Mouse (Mus musculus) urinary bladder, adult 18-20 months (tissue): ENCODE results near the gene Izumo1r.

Source experiments
- DNase-seq, 2 experiments: peaks; one replicate each; pipeline ENCODE4 v3.0.0; 2022; ENCODE audit warnings: low spot score in 2 of 2, mixed read lengths in 2 of 2

Izumo1r gene

DNA sequence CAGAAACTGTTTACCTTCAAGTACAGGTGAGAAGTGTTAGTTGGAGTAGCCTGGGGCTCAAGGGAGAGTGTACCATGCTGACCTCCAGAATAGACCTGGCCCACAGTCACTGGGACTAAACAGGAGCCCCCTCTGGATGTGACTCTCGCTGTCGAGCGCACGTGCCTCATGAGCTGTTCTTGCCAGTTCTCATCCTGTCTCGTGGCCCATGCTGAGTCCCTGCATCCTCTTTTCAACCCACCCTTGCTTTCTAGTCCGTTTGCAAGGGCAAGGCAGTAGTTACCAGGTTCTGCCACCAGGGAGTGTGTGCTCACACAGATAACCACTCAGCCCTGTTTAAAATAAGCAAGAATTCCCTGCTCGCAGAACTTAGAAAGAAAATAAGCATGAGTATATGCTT, 36.8 kb downstream of the Izumo1r start:
- peak in 1 of 2 experiments; percentile 6 for DNase-seq

DNA sequence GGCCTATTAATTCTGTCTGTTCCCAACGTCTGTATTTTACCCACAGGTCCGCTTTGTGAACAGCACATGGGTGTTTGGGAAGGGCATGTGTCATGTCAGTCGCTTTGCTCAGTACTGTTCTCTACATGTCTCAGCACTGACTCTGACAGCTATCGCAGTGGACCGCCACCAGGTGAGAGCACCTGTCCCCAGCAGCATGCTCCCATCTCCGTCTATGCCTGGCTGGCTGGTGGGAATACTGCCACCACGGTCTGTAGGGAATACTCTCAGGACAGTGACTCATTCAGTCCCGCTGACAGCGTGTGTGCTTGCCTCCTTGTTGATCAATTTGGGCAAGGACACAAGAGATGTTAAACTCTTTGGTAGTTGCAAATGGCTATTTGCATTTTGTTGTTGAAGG, 39.0 kb downstream of the Izumo1r start:
- no peak for DNase-seq

DNA sequence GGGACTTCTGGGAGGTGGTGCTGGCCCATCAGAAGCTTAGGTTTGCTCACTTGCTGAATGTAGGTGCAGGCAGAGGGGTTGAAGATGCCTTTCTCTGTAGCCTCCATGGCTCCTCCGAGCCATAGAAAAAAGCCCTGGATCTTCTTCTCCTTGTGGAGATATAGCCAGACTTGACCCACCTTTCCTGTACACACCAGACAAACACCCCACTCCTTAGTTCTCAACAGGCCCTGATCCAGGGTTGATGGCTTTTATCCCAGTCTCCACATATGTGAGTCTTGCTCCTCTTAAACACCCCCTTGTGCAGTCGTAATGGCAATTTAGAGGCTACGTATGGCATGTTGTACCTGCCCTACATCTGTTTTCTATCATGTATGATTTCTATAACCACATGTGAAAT, 40.6 kb downstream of the Izumo1r start:
- DNase-seq, result no peak

DNA sequence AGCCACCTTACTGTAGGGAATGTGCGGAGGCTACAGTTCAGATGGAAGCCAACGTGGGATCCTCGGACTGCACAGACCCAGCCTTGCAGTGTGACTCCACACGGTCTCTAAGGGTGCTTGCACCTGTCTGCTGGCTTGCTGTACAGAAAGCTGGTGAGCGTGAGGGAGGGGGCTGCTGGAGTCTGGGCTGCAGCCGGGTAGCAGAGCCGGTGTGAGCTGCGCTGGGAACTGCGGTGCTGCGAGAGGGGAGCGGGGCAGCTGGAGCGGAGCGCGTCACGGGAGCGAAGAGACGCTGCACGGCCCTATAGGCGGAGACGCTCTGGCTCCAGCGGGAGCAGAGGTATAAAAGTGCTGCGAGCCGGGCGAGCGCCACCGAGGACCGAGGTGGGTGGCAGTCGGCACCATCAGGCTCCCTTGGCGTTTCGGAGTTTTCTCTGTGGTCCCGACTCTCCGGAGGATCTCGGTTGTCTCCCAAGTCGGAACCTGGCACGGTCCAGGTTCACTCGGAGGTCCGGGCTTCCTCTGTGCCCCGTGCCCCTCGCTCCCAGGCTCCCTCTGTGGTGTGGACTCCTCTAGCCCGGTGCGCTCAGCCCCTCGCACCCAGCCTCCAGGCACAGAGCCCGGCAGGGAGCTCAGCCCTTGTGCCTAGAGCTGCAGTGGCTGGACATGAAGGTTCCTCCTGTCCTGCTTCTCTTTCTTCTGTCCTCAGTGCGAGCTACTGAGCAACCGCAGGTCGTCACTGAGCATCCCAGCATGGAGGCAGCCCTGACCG, 43.7 kb downstream of the Izumo1r start, which contains the start of gene Gpr83:
Gene Gpr83 (plus strand): TSS at position 343 of the 772 bp plus-strand sequence.
- peak in 1 of 2 experiments; percentile 14 for DNase-seq

DNA sequence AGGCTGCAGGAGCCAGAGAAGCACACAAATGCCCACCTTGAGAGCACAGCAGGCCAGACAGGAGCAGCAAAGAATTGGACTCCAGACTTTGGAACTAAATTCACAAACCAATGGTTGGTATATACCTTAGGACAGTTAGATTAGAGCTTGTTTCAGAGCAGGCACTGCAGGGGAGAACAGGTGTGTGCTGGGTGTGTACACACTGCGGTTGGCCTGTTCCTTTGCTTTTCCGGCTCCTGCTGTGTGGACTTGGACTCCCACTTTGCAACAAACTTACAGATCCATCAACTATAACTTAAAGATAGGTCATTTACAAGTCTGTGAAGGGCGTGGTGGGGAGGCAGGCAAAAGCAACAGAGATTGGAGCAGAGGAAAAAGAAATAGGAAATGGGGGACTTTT, 45.0 kb downstream of the Izumo1r start:
- DNase-seq, result no peak

DNA sequence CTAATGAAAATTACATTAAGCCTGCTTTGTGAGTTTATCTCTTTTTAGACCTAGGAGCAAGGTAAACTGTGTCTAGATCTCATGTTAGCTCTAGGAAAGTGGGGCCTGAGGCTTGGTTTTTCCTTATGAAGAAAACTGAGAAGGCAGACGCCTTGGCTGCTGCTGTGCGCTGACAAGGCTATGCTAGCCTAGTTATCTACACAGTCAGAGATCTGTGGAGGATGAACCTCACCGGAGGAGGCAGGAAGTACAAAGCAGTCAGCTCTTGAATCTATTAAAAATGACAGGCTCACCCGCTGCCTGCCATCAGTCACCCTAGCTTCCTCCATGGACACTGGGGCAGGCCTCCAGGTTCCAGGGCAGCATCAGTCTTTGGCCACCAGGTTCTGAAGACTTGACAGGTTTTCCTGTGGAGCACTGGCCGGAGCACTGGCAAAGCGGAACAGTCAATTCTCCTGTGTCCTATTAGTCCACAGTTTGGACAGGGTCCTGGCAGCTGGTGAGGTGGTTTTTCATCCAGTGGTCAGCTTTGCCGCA, 45.5 kb downstream of the Izumo1r start:
- DNase-seq, result no peak

DNA sequence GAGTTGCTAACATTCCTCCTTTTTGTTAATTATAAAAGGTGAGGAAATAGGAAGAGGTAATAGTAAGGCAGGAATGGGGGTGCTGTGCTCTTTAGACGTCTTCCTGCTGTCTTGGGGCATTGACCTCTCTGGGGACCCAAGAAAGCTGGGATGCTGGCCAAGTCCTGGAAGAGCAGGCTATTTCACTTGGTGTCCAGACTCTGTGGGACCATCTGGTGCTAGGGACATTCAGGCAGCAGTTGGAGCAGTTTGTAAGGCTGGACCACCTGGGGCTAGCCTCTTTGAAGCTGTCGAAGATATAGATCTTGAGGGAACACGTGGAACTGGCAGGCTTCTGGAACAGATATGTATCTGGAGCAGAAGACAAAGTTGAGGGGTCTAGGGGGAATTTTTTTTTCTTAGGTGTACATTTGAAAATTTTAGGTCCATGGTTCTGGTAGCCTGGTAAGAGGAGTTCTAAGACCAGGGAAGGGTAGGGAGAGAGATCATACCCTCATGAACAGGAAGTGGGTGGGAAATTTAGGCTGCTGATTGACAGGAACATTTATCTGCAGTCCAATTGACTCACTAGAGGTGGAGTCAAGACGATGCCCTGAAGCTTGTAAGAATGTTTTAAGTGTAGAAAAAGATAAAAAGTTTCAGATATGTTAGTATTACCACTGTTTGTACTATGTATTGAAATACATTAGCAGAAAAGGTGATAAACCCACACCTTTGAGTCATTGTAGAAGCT, 46.7 kb downstream of the Izumo1r start:
- DNase-seq, result no peak

DNA sequence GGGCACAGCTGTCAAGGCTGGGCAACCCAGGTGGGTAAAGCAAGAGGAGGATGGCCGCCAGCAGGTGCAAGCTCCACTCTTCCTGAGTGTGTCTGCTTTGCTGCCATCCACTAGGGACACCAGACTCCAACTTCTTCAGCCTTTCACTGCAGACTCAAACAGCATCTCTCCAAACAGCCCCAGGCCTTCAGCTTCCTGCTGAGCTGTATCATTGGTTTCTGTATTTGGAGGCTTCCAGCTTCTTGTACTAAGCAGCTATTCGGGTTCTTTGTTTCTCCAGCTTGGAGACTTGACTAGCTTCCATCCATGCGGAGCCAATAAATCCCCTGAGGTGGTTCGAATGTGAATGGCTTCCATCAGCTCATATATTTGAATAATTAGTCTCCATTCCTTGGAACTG, 49.2 kb downstream of the Izumo1r start:
- DNase-seq, result no peak

DNA sequence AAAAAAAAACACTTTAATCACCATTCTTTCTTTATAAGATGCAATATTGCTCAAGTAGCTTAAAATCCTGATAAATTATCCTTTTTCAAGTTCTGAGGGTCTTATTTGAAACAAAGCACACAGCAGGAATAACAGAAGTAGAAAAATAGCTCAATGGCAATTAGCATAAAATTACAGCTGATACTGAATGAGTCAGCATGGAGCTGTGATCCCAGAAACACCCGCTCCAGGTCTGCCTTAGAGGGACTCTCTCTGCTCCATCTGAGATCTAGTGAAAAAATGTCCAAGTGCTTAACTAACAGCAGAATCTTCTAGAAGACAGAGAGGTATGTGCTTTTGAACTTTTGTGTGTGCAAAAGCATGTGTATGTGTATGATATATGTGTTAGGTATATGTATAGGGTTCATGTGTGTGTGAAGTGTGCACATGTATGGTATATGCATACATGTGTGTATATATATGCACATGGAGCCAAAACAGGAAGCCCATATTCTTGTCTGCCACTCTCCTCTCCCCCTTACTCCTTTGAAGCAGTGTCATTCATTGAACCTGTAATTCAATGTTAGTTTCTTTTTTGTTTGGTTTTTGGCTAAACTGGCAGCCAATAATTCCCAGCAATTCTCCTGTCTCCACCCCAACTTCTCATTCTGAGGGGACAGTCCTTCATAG, 55.3 kb downstream of the Izumo1r start:
- DNase-seq, result no peak

DNA sequence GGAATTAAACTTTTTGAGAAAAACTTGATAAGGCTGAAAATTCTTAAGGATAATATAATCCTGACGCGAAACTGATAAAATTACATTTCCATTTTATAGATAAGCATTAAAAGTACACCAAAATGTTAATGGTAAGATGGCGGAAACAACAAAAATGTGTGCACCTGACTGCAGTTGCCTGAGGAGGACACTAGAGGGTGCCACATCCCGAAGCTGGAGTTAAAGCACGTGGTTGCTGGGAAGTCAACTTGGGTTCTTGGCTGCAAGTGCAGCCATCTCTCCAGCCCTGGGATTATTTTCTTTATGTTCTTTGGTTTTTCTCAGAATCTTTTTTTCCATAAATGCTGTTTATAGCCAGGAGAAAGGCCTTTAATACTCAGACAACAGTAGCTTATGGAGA, 57.3 kb downstream of the Izumo1r start:
- DNase-seq, result no peak

DNA sequence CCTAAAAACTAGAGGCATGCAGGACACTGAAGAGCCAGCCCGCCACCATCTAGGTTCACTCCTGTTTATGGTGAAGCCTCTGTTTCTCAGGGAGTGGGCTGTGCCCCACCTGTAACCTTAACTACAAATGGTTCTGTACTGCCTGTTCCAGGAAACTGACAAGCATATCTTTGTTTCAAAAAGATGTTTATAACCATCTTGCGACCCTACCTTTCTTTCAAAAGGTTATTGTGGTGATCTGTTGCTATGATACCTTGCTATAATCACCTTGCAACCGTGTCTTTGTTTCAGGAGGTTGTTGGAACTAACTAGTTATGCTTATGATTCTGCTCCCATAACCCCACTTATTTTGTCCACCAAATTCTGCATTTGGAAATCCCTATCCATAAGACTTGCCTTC, 59.8 kb downstream of the Izumo1r start:
- no peak for DNase-seq

DNA sequence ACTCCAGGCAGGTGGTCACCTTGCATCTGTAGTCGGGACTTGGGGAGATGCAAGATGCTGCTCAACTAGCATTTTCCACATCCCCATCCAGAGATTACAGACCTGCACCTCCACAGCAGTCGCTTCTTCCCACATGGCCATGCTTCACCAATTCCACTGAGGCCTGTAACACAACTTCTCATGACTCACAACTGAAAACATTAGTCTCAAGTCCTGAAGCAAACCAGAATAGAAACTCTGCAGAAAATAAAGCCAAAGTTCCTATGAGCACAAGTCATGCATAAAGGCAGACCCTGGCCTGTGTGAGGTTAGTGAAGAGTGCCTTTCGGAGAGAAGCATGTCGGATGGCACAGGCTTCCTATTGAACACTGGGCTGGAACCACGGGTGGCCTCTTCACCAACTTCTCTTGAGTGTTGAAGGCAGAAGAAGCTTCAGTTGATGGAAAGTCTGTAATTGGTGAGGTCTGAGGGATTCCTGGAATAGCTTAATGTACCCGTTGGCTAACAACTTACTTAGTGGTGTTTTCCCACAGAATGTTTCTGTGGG, 60.4 kb downstream of the Izumo1r start:
- DNase-seq, result no peak

DNA sequence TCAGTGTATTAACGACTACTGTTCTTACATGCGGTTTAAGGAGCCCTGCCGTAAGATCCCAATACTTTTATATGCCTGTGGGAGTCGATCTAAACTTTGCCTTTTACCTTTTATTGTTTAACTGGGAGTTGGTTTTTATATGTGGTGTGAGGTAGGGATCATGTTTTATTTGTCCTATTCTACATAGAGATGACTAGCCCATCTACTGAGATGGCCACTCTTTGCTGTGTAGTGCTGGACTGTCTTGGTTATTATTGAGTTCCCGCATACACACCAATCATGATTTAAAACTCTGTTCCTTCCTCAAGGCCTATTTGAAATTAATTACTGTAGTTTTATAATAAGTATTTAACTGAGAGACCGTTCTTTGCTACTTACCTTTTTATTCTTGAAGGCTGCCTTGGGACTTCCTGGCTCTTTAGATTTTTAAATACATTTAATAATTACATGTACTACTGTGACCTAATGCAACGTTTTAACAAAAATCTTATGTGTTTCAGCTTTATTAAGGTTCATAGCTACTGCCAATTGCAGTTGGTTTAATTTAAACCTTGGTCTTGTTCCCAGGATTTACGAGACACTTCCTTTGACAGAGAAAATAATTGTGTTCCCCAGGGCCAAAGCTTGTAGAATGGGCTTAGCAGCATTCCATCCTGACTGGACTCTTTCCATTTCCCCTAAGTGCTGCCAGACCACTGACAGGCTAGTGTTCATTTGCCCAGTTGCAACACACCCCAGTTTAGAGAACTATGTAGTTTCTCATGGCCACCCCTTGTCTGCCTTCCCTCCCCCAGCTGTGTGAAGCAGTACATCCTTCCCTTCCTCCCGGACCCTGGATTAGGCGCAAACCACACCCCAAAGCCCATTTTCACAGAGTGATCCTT, 61.6 kb downstream of the Izumo1r start:
- peak in 1 of 2 experiments; percentile 22 for DNase-seq

DNA sequence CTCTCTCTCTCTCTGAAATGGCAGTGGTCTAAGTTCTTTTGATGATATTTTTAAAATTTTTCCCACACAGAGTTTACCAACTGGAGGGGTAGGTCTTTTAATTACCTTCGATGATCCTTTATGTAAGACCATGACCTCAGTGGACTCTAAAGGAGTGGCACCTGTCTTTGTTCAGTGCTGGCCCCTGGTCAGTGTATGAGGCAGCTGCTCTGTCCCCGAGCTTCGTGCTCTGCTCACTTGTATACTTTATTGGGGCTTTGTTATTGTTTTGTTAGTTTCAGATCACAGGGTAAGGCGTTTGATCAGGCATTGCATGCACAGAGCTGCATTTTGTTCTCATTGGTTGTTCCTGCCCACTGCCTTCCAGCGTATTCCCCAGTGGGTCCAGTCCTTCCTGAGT, 63.8 kb downstream of the Izumo1r start:
- no peak for DNase-seq

DNA sequence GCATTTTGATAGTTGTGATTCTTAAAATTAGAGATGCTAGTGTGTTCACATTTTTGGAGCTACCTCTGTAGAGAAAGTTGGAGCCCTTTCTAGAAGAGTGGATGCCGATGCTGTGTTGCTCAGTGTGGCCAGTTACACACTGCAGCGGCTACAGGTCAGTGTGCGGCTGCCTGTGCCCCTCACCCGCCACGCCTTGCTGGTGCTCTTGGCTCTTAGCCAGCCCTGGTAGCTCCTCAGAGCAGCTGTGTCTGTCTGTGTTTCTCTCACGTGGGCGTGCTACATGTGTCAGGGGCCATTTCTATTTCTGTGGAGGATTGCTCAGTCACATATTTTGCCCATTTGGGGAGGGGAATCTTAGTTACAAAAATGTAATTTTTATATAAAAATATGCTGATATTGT, 64.2 kb downstream of the Izumo1r start:
- no peak for DNase-seq
